Mouse (Mus musculus) stomach, postnatal 0 days (tissue): ENCODE results near the gene Gmppa.

Experiments used
- CTCF ChIP-seq: IDR thresholded peaks from 2 replicates; pipeline ENCODE4 v1.5.1; 2016; ENCODE audit warnings: antibody characterized with exemption, low read depth, mild to moderate bottlenecking, moderate library complexity
- EP300 ChIP-seq: optimal IDR thresholded peaks from 2 replicates; pipeline ENCODE3; 2016; ENCODE audit warnings: antibody characterized with exemption

DNA sequence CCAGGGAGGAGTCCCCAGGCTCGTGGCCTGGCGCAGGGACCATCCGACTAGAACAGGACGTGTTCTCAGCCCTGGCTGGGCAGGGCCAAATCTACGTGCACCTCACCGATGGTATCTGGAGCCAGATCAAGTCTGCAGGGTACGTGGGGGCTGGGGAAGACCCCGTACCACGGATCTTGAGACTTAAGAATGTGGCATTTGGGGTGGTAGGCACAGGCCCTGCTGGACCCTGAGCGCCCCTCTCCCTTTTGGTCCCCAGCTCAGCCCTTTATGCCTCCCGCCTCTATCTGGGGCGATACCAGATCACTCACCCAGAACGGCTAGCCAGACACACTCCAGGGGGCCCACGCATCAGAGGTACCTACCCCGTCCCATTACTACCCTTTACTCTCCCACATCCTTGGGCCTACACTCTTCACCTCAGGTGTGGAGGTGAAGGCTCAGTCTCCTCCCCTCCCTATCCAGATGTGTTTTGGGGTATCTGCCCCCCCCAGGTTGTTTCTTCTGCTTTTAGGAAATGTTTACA lies 5.8 kb downstream of the Gmppa start:
- TF ChIP-seq CTCF (no peak), EP300 (no peak)
